ENCODE assay signal across 12 mouse cellular contexts in the genomic region with DNA sequence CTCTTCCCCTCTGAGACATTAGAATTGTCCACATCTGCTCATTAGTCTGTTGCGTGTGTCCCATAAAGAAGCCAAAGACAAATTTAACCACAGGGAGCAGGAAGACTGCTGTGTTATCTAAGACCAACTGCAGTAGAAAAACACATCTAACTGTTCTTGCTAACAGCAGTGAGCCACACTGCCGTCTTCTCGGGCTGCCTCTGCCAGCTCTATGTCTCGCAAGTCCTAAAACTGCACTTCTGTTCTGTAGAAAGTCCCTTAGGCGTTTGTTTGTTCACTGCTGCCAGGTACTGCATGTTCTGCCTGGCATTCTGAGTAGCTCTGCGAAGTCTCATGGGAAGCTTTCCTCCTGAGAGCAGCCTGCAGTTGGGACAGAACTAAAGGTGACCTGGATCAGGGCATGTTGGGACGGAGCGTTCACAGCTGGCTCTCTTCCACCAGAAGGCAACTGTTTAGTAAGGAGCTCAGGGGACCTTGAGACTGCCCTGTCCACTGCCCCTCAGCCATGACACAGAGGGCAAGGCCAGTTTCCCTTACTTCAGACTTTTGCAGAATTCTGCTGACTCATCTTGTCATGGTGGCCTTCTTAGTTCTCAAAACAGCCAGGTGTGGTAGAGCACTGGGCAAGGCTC.
A peak's percentile ranks its signal among the peaks of the same experiment; 100 is the strongest.
DNase-seq lines count a peak whose midpoint lies in the region; ATAC-seq lines count a peak whose summit lies in the region.
"Had no signal": no experiment of that assay in that cellular context is flagged by ENCODE, and none has a peak within 500 bp of the region (broad histone marks: within the 10 kb centered on the region; RNA-seq: fewer than 3 reads in every experiment).

No protein-coding gene starts in this region.

- H3K4me3 ChIP-seq in megakaryocyte, embryonic 14.5 days (replicated peaks) = peak overlapping the region; percentile 43
- H3K4me3 ChIP-seq in liver, embryonic 11.5 days (ENCODE audit: low read depth, low read length) = no peak overlapping the region
- no peak overlapping the region for H3K4me3 ChIP-seq in forebrain, embryonic 12.5 days (replicated peaks)
- H3K4me3 ChIP-seq: embryonic facial prominence, embryonic 10.5 days; forebrain, embryonic 15.5 days; limb, embryonic 13.5 days; neural tube, embryonic 13.5 days had no signal

- no peak for ATAC-seq in megakaryocyte, adult 5-6 weeks (ENCODE audit: poor library complexity, severe bottlenecking)
- no peak for ATAC-seq in liver, embryonic 11.5 days (replicated peaks; ENCODE audit: low FRiP score)
- no peak for ATAC-seq in forebrain, embryonic 12.5 days (ENCODE audit: low FRiP score)
- ATAC-seq: forebrain, embryonic 15.5 days had no signal

- intact Hi-C loops in gastrocnemius, postnatal 14 days (cut with DNase I; ENCODE audit: low total_unique reads) = no loop called here

- WGBS in liver, embryonic 11.5 days = 73% methylated on average over 8 of the region's 8 CpGs
- 93% methylated on average over 8 of the region's 8 CpGs for WGBS in forebrain, embryonic 12.5 days

- H3K36me3 ChIP-seq in megakaryocyte, embryonic 14.5 days (replicated peaks; ENCODE audit: low read length) = no peaks in the 10 kb centered on the region
- no peaks in the 10 kb centered on the region for H3K36me3 ChIP-seq in liver, embryonic 11.5 days (ENCODE audit: control insufficient read depth, insufficient read depth, low read length)
- H3K36me3 ChIP-seq in forebrain, embryonic 12.5 days (replicated peaks) = no peaks in the 10 kb centered on the region
- H3K36me3 ChIP-seq: embryonic facial prominence, embryonic 10.5 days; forebrain, embryonic 15.5 days; limb, embryonic 13.5 days; neural tube, embryonic 13.5 days had no signal

- H3K9ac ChIP-seq in liver, embryonic 11.5 days (ENCODE audit: low read depth, low read length) = no peak overlapping the region
- no peak overlapping the region for H3K9ac ChIP-seq in forebrain, embryonic 12.5 days
- H3K9ac ChIP-seq: forebrain, embryonic 15.5 days; limb, embryonic 13.5 days; neural tube, embryonic 13.5 days had no signal

- peaks cover 42% of the 10 kb centered on the region for H3K4me1 ChIP-seq in megakaryocyte, embryonic 14.5 days
- H3K4me1 ChIP-seq in liver, embryonic 11.5 days (replicated peaks; ENCODE audit: control insufficient read depth, insufficient read depth, low read length) = no peaks in the 10 kb centered on the region
- no peaks in the 10 kb centered on the region for H3K4me1 ChIP-seq in forebrain, embryonic 12.5 days
- H3K4me1 ChIP-seq: embryonic facial prominence, embryonic 10.5 days; forebrain, embryonic 15.5 days; limb, embryonic 13.5 days had no signal

- H3K4me2 ChIP-seq in liver, embryonic 11.5 days = no peak overlapping the region
- no peak overlapping the region for H3K4me2 ChIP-seq in forebrain, embryonic 12.5 days
- H3K4me2 ChIP-seq: forebrain, embryonic 15.5 days; limb, embryonic 13.5 days; neural tube, embryonic 13.5 days had no signal

- H3K27ac ChIP-seq in liver, embryonic 11.5 days (ENCODE audit: low read depth, low read length) = no peak overlapping the region
- H3K27ac ChIP-seq in forebrain, embryonic 12.5 days = no peak overlapping the region
- H3K27ac ChIP-seq: embryonic facial prominence, embryonic 10.5 days; forebrain, embryonic 15.5 days; limb, embryonic 13.5 days; neural tube, embryonic 13.5 days had no signal

- H3K27me3 ChIP-seq in megakaryocyte, embryonic 14.5 days (replicated peaks) = no peaks in the 10 kb centered on the region
- no peaks in the 10 kb centered on the region for H3K27me3 ChIP-seq in liver, embryonic 11.5 days (replicated peaks; ENCODE audit: control insufficient read depth, insufficient read depth, low read length)
- no peaks in the 10 kb centered on the region for H3K27me3 ChIP-seq in forebrain, embryonic 12.5 days
- H3K27me3 ChIP-seq: forebrain, embryonic 15.5 days; limb, embryonic 13.5 days; neural tube, embryonic 13.5 days had no signal

- peak; percentile 46 for DNase-seq in gastrocnemius, adult 18-20 months (ENCODE audit: low spot score)
- no peak for DNase-seq in gastrocnemius, postnatal 14 days
- peak; percentile 62 to 63 for DNase-seq in heart, adult 9 months (ENCODE audit: low spot score in 2 of 2)
- DNase-seq in skeletal muscle tissue, adult 2 months (ENCODE audit: low read depth, low spot score) = peak; percentile 73
- no peak for DNase-seq in liver, embryonic 11.5 days (ENCODE audit: low spot score)

- H3K9me3 ChIP-seq in megakaryocyte, embryonic 14.5 days = no peaks in the 10 kb centered on the region
- no peaks in the 10 kb centered on the region for H3K9me3 ChIP-seq in liver, embryonic 11.5 days (ENCODE audit: control insufficient read depth, low read length)
- no peaks in the 10 kb centered on the region for H3K9me3 ChIP-seq in forebrain, embryonic 12.5 days
- H3K9me3 ChIP-seq: embryonic facial prominence, embryonic 10.5 days; forebrain, embryonic 15.5 days; limb, embryonic 13.5 days; neural tube, embryonic 13.5 days had no signal

Comparison
In these comparisons a context has a peak if more than half of its experiments do, and no peak if none do; other contexts are left out.
1. DNase-seq: peak in gastrocnemius, adult 18-20 months (single experiment), heart, adult 9 months (2 of 2) and skeletal muscle tissue, adult 2 months (single experiment); none in gastrocnemius, postnatal 14 days (single experiment) and liver, embryonic 11.5 days (single experiment).